Mouse (Mus musculus) spleen, adult 2 months (tissue): ENCODE results near the gene Pias4.

Experiments used
- CTCF ChIP-seq: fragments of 200-500 bp; IDR thresholded peaks from 2 replicates; pipeline ENCODE4 v1.5.1; 2011; ENCODE audit warnings: mild to moderate bottlenecking, inconsistent platforms; ENCODE audit not compliant: insufficient read depth, insufficient read length, insufficient replicate concordance; ENCODE audit errors: extremely low read depth
- POLR2A ChIP-seq: fragments of 200-500 bp; IDR thresholded peaks from 2 replicates; pipeline ENCODE4 v1.6.1; 2011; ENCODE audit warnings: low read depth, low read length, inconsistent platforms

- TF ChIP-seq CTCF (no peak), POLR2A (no peak)
Observed at GRCm38 (mm10) chr10:81162318-81162652, 5.4 kb downstream of the Pias4 start.
